Mouse (Mus musculus): ENCODE results near the gene Cmip. TPM values are rescaled to one million over a fixed set of nuclear protein-coding genes. Genes with fewer than 3 reads are reported as not detected.

Cmip gene
- 263 and 299 TPM in 2 replicates for total RNA-seq (2023)

GRCm38 (mm10) chr8:117257029-117257820 is at the start of gene Cmip:
TSS of gene Cmip (plus strand) at chr8:117257064.

DNA sequence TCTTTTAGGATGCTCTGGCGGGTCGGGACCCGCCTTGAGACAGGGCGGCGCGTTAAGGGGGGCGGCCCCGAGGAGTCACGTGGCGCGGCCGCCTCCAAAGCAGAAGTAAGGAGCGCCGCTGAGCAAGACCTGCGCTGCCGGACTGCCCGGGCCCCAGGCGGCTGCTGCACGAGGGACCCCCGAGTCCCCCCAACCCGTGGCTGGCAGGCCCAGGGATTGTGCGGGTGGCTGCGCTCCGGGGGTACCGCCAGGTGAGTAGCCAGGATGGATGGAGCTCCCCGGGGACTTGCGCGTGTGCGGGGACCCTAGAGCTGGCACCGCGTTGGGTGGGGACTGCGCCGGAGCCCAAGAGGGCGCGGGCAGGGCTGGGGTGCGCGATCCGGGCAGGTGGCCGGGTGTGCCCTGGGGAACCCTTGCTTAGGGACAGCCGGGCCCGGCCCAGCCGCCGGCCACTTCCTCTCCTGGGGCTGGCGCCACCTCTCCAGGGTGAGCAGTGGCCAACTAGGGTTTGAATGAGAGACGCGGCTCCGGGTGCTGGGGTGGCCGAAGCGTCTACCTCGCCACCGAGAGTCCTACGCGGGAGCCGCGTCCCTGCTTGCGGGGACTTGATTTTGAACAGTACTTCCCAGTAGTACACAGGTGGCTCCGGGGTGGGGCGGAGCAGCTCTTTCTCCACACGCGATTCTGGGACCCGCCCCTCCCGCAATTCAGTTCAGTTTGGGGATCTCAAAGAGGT is 241.5 kb downstream of the Cmip start, which contains the start of gene Plcg2:
TSS of gene Plcg2 (plus strand) at position 113 of the 736 bp plus-strand sequence.

Other genes starting within 250 kb of the Cmip start
- 0.07 and 0.09 TPM in 2 replicates for gene Pkd1l2, start 174.6 kb upstream of the Cmip start, total RNA-seq (2023)
- not detected in 2 replicates for gene Bco1, start 161.2 kb upstream of the Cmip start, total RNA-seq (2023)
- gene Gan, start 98.9 kb upstream of the Cmip start, total RNA-seq (2023) = 3.7 and 4.5 TPM in 2 replicates
- 191 and 213 TPM in 2 replicates for gene Plcg2, start 241.2 kb downstream of the Cmip start, total RNA-seq (2023)